Mouse (Mus musculus): ENCODE measurements at regions not wholly inside any gene's neighbourhood (a gene's known extent, or its start where the extent isn't known, plus 50 kb on each side); places are given as distances from the start of the nearest gene placed in this dataset.
A peak's percentile ranks its signal among the peaks of the same experiment; 100 is the strongest.

GRCm38 (mm10) chr16:86011051-86011450, 109.4 kb upstream of the Adamts5 start:
- Histone ChIP-seq H3K4me3 (replicated peaks; ENCODE audit: low read depth, low read length) (no peak overlapping the region), H3K27ac (replicated peaks; ENCODE audit: low read depth, low read length) (no peak overlapping the region), H3K27me3 (ENCODE audit: control insufficient read depth, insufficient read depth, low read length) (no peaks in the 10 kb centered on the region), H3K36me3 (ENCODE audit: control insufficient read depth, insufficient read depth, low read length) (no peaks in the 10 kb centered on the region), H3K4me2 (ENCODE audit: low read length) (no peak overlapping the region), H3K4me1 (ENCODE audit: control insufficient read depth, insufficient read depth, low read length) (0 out of 2 replicates have a peak, but pooled peaks cover 3% of the 10 kb centered on the region), H3K9ac (replicated peaks; ENCODE audit: low read length) (no peak overlapping the region), H3K9me3 (ENCODE audit: control insufficient read depth, low read length) (no peaks in the 10 kb centered on the region)
- DNase-seq (no peak), ATAC-seq (ENCODE audit: low FRiP score, low TSS enrichment) (no peak)
- WGBS: 49% methylated on average over 5 of the region's 5 CpGs

DNA sequence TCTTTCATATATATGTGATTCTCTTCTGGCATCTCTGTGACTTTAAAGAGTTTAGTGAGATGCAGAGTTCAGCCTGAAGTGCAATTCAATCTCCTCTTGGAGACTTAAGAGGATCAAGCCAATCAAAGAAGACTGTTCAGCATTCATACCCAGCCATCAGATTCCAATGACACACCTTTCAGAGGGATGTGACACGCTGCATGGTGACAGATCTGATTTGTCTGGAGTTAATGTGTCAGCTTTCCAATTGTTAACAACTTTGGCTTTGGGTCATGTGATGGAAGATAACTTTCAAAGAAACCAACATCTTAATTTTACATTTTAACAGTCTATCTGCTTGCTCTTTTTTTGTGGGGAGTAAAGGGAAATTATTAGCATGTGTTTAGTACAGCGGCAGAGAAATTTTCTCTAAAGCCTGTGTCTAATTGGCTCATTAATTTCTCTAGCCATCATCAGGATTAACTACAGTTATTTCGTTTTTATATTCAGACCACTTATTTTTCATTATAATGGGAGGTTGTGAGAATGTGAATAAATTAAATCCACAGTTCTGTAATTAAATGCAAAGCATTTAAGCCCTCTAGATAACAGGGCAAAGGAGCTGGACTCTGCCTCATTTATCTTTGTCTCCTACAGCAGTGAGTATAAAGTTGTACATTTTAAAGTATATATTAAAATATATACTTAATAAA, 108.2 kb upstream of the Adamts5 start:
- no peak overlapping the region for H3K9ac ChIP-seq (replicated peaks; ENCODE audit: low read length)
- no peak for ATAC-seq (ENCODE audit: low FRiP score, low TSS enrichment)
- WGBS: 19% methylated on average over 3 of the region's 3 CpGs

DNA sequence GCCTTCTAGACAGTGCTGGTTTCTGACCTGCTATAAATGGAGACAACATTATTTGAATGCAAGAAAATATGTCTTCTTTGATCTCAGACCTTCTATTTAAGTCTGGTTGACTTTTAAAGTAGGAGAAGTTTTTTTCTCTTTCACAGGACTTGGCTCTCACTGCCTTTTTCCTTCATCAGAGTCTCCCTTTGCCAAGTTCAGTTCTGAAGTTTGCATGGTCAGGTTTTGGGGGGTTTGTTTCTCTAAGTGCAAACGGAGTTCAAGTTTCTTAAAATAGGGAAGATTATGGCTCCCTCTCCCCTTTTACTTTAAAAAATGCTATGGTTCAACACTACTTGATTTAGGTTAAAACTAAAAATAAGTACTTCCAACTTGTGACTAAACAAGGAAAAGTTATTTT, 106.2 kb upstream of the Adamts5 start:
- Histone ChIP-seq H3K4me3 (replicated peaks; ENCODE audit: low read depth, low read length) (no peak overlapping the region), H3K4me1 (ENCODE audit: control insufficient read depth, insufficient read depth, low read length) (0 out of 2 replicates have a peak, but pooled peaks cover 3% of the 10 kb centered on the region), H3K9me3 (ENCODE audit: control insufficient read depth, low read length) (no peaks in the 10 kb centered on the region), H3K4me2 (ENCODE audit: low read length) (no peak overlapping the region), H3K27me3 (ENCODE audit: control insufficient read depth, insufficient read depth, low read length) (no peaks in the 10 kb centered on the region), H3K9ac (replicated peaks; ENCODE audit: low read length) (no peak overlapping the region), H3K36me3 (ENCODE audit: control insufficient read depth, insufficient read depth, low read length) (no peaks in the 10 kb centered on the region), H3K27ac (replicated peaks; ENCODE audit: low read depth, low read length) (no peak overlapping the region)
- DNase-seq: no peak
- ATAC-seq (ENCODE audit: low FRiP score, low TSS enrichment): no peak
- 92% methylated on average over 1 of the region's 1 CpGs for WGBS

More for the DNA sequence above, 108.2 kb upstream of the Adamts5 start:
- Histone ChIP-seq H3K9me3 (ENCODE audit: control insufficient read depth, low read length) (no peaks in the 10 kb centered on the region), H3K4me1 (ENCODE audit: control insufficient read depth, insufficient read depth, low read length) (0 out of 2 replicates have a peak, but pooled peaks cover 3% of the 10 kb centered on the region), H3K4me2 (ENCODE audit: low read length) (no peak overlapping the region), H3K27ac (replicated peaks; ENCODE audit: low read depth, low read length) (no peak overlapping the region), H3K4me3 (replicated peaks; ENCODE audit: low read depth, low read length) (no peak overlapping the region), H3K27me3 (ENCODE audit: control insufficient read depth, insufficient read depth, low read length) (no peaks in the 10 kb centered on the region), H3K36me3 (ENCODE audit: control insufficient read depth, insufficient read depth, low read length) (no peaks in the 10 kb centered on the region)
- DNase-seq: peak; percentile 17

- Histone ChIP-seq H3K4me2 (ENCODE audit: low read length) (no peak overlapping the region), H3K27me3 (ENCODE audit: control insufficient read depth, insufficient read depth, low read length) (no peaks in the 10 kb centered on the region), H3K4me3 (replicated peaks; ENCODE audit: low read depth, low read length) (no peak overlapping the region), H3K4me1 (ENCODE audit: control insufficient read depth, insufficient read depth, low read length) (no peaks in the 10 kb centered on the region), H3K9ac (replicated peaks; ENCODE audit: low read length) (no peak overlapping the region), H3K36me3 (ENCODE audit: control insufficient read depth, insufficient read depth, low read length) (no peaks in the 10 kb centered on the region), H3K27ac (replicated peaks; ENCODE audit: low read depth, low read length) (no peak overlapping the region), H3K9me3 (ENCODE audit: control insufficient read depth, low read length) (no peaks in the 10 kb centered on the region)
- 88% methylated on average over 1 of the region's 1 CpGs for WGBS
- DNase-seq (no peak), ATAC-seq (ENCODE audit: low FRiP score, low TSS enrichment) (no peak)
Measured at GRCm38 (mm10) chr16:86000846-86001245, 99.2 kb upstream of the Adamts5 start.

GRCm38 (mm10) chr16:85985841-85986240, 84.2 kb upstream of the Adamts5 start:
- H3K27ac ChIP-seq (replicated peaks; ENCODE audit: low read depth, low read length): no peak overlapping the region
- no peak overlapping the region for H3K9ac ChIP-seq (replicated peaks; ENCODE audit: low read length)
- no peak overlapping the region for H3K4me2 ChIP-seq (ENCODE audit: low read length)
- H3K9me3 ChIP-seq (ENCODE audit: control insufficient read depth, low read length): no peaks in the 10 kb centered on the region
- WGBS: 90% methylated on average over 2 of the region's 2 CpGs
- ATAC-seq (ENCODE audit: low FRiP score, low TSS enrichment) (no peak), DNase-seq (no peak)
- H3K27me3 ChIP-seq (ENCODE audit: control insufficient read depth, insufficient read depth, low read length): no peaks in the 10 kb centered on the region
- no peak overlapping the region for H3K4me3 ChIP-seq (replicated peaks; ENCODE audit: low read depth, low read length)
- no peaks in the 10 kb centered on the region for H3K4me1 ChIP-seq (ENCODE audit: control insufficient read depth, insufficient read depth, low read length)
- H3K36me3 ChIP-seq (ENCODE audit: control insufficient read depth, insufficient read depth, low read length): no peaks in the 10 kb centered on the region

- WGBS: 71% methylated on average over 2 of the region's 2 CpGs
- ATAC-seq (ENCODE audit: low FRiP score, low TSS enrichment): no peak
- H3K4me1 ChIP-seq (ENCODE audit: control insufficient read depth, insufficient read depth, low read length): no peaks in the 10 kb centered on the region
- no peaks in the 10 kb centered on the region for H3K9me3 ChIP-seq (ENCODE audit: control insufficient read depth, low read length)
- H3K9ac ChIP-seq (replicated peaks; ENCODE audit: low read length): no peak overlapping the region
- no peak overlapping the region for H3K4me2 ChIP-seq (ENCODE audit: low read length)
- no peak overlapping the region for H3K27ac ChIP-seq (replicated peaks; ENCODE audit: low read depth, low read length)
- no peaks in the 10 kb centered on the region for H3K27me3 ChIP-seq (ENCODE audit: control insufficient read depth, insufficient read depth, low read length)
- peak; percentile 12 for DNase-seq
- H3K36me3 ChIP-seq (ENCODE audit: control insufficient read depth, insufficient read depth, low read length): no peaks in the 10 kb centered on the region
- no peak overlapping the region for H3K4me3 ChIP-seq (replicated peaks; ENCODE audit: low read depth, low read length)
Measured at GRCm38 (mm10) chr16:85977102-85977501, 75.5 kb upstream of the Adamts5 start.

DNA sequence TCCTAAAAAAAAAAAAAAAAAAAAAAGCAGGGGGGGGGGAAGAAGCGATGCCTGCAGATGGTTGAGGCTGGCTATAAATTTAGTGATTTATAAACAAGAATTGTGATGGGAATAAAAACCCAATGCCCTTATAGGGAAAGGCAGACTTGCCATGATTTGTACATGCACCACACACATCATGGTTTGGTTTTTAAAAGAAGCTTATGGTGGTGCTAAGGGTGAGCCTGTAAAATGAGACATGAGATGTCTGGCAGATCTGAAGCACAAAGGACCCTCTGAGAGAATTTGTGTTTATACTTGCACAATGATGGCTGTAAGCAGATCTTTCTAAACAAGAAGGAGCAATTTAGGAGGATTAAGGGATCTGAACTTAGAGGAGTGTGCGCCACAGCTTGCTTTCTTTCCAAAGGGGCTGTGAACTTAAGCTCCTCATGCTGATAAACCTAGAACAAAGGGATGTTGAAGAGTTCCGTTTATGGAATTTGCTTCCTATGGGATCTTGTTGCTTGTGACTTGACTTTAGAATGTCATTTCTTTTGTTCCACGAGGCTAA, 65.3 kb upstream of the Adamts5 start:
- Histone ChIP-seq H3K9ac (replicated peaks; ENCODE audit: low read length) (no peak overlapping the region), H3K9me3 (ENCODE audit: control insufficient read depth, low read length) (no peaks in the 10 kb centered on the region), H3K27me3 (ENCODE audit: control insufficient read depth, insufficient read depth, low read length) (no peaks in the 10 kb centered on the region), H3K27ac (replicated peaks; ENCODE audit: low read depth, low read length) (no peak overlapping the region), H3K36me3 (ENCODE audit: control insufficient read depth, insufficient read depth, low read length) (no peaks in the 10 kb centered on the region), H3K4me1 (ENCODE audit: control insufficient read depth, insufficient read depth, low read length) (0 out of 2 replicates have a peak, but pooled peaks cover 3% of the 10 kb centered on the region), H3K4me2 (ENCODE audit: low read length) (no peak overlapping the region), H3K4me3 (replicated peaks; ENCODE audit: low read depth, low read length) (no peak overlapping the region)
- no peak for ATAC-seq (ENCODE audit: low FRiP score, low TSS enrichment)
- WGBS: 7% methylated on average over 4 of the region's 4 CpGs
- DNase-seq: peak; percentile 30

- Histone ChIP-seq H3K4me2 (ENCODE audit: low read length) (no peak overlapping the region), H3K9ac (replicated peaks; ENCODE audit: low read length) (no peak overlapping the region), H3K27ac (replicated peaks; ENCODE audit: low read depth, low read length) (no peak overlapping the region), H3K4me1 (ENCODE audit: control insufficient read depth, insufficient read depth, low read length) (0 out of 2 replicates have a peak, but pooled peaks cover 3% of the 10 kb centered on the region), H3K36me3 (ENCODE audit: control insufficient read depth, insufficient read depth, low read length) (no peaks in the 10 kb centered on the region), H3K9me3 (ENCODE audit: control insufficient read depth, low read length) (no peaks in the 10 kb centered on the region), H3K4me3 (replicated peaks; ENCODE audit: low read depth, low read length) (no peak overlapping the region), H3K27me3 (ENCODE audit: control insufficient read depth, insufficient read depth, low read length) (no peaks in the 10 kb centered on the region)
- WGBS: 60% methylated on average over 4 of the region's 4 CpGs
- ATAC-seq (ENCODE audit: low FRiP score, low TSS enrichment): no peak
- DNase-seq: no peak
Measured at GRCm38 (mm10) chr16:85966251-85966650, 64.6 kb upstream of the Adamts5 start.
